Mouse (Mus musculus) lung, embryonic 16.5 days (tissue): Measurements from ENCODE around the gene Sh3bp5. TPM values are rescaled to one million over a fixed set of nuclear protein-coding genes. Genes with fewer than 3 reads are reported as not detected.

Source experiments
- ATAC-seq: fragments of 200-750 bp; cut with Nextera tagmentation; 2 replicates; pipeline ENCODE4 v1.8.0; 2017; ENCODE audit warnings: low read depth, mild to moderate bottlenecking, moderate library complexity
- H3K27ac ChIP-seq: fragments of 300-500 bp; sonication (generic); 2 replicates; pipeline ENCODE4 v1.5.1; 2014; ENCODE audit warnings: mild to moderate bottlenecking, control low read depth, low read length
- H3K27me3 ChIP-seq: fragments of 300-500 bp; sonication (generic); 2 replicates; pipeline ENCODE4 v1.6.1; 2014; ENCODE audit warnings: low read depth, low read length, mixed read lengths; ENCODE audit not compliant: control insufficient read depth, insufficient read depth
- H3K36me3 ChIP-seq: fragments of 300-500 bp; sonication (generic); 2 replicates; pipeline ENCODE4 v1.6.1; 2014; ENCODE audit warnings: low read length; ENCODE audit not compliant: control insufficient read depth, insufficient read depth
- H3K4me1 ChIP-seq: fragments of 300-500 bp; sonication (generic); replicated peaks from 2 replicates; pipeline ENCODE4 v1.6.1; 2014; ENCODE audit warnings: low read length, mixed read lengths; ENCODE audit not compliant: control insufficient read depth, insufficient read depth
- H3K4me2 ChIP-seq: fragments of 300-500 bp; sonication (generic); 2 replicates; pipeline ENCODE4 v1.6.1; 2014; ENCODE audit warnings: low read depth, low read length, control low read depth
- H3K4me3 ChIP-seq: fragments of 300-500 bp; sonication (generic); 2 replicates; pipeline ENCODE4 v1.5.1; 2014; ENCODE audit warnings: mild to moderate bottlenecking, low read length, control low read depth
- H3K9ac ChIP-seq: fragments of 300-500 bp; sonication (generic); 2 replicates; pipeline ENCODE4 v1.6.1; 2014; ENCODE audit warnings: low read length, control low read depth
- H3K9me3 ChIP-seq: fragments of 300-500 bp; sonication (generic); 2 replicates; pipeline ENCODE4 v1.6.1; 2016; ENCODE audit warnings: low read length; ENCODE audit not compliant: control insufficient read depth
- WGBS: fragments of 180-500 bp; shearing (Covaris S2); extraction: QIAGEN DNeasy Blood & Tissue Kit; methylation state at CpG from one replicate; pipeline ENCODE4 v1.1.7; 2014; 5-methylcytosine and 5-hydroxymethylcytosine counted together
- polyA plus RNA-seq: library from polyadenylated mRNA; unstranded; fragments of >200 nt; fragmentation: Nextera tagmentation; extraction: Ambion mirVana; gene quantifications from 2 replicates; pipeline ENCODE4 v1.2.1, GENCODE M21; 2015

The Sh3bp5 gene
- polyA plus RNA-seq, 1 experiment from 2014 or later: 27.3 TPM

DNA sequence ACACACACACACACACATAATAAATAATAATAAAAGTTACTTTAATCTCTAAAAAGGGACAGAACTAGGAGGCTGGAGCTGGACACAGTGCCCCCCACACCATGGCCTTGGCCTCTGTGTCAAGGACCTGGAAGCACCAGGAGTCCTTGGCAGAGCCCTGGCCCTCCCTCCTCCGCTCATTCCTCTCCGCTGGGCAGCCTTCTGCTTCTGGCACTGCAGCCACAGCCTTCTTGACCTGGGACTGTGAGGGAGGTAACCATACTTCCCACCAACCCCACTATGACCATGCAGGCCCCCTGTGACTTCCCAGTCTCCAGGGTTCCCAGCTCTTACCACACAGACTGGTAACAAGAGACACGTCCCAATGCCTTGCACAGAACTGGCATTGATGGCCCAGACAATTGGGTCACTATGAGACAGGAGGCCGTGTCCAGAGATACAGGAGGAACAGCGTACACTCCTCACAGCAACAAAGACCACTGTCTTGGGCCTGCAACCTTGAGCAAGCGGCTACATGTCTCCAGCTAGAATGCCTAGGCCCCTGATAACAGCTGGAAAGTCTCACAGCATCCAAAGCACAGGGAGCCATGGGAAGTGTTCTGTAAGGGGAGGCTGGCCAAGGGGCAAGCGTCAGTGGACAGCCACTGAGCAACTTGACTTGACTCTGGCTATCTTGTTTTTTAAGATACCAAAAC lies 41.8 kb downstream of the Sh3bp5 start:
- peaks cover 2% of the 10 kb centered on the region; the same call in 1 of the 2 replicates for H3K9me3 ChIP-seq
- WGBS: 57% methylated on average over 7 of the region's 7 CpGs
- H3K4me3 ChIP-seq: no peak overlapping the region
- no peak overlapping the region for H3K9ac ChIP-seq
- no peaks in the 10 kb centered on the region for H3K36me3 ChIP-seq
- H3K27me3 ChIP-seq: no peaks in the 10 kb centered on the region
- H3K4me1 ChIP-seq: peaks cover 13% of the 10 kb centered on the region
- ATAC-seq: peak; percentile 88
- peak overlapping the region; percentile 87 for H3K27ac ChIP-seq
- H3K4me2 ChIP-seq: no peak overlapping the region

DNA sequence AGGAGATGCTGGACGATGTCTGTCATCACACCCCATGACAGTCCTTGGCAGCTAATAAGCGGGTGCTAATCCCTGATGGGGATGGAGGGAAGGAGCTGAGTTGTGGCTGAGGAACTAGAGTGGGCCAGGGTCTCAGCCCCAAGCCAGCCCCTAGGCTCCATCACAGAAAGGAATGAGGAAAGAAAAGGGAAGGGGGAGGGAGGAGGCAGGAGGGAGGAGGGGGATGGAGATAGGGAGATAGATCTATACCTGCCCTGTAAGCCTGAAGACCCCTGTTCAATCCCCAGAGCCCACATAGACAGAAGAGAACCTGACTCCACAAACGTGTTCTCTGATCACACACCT lies 42.4 kb downstream of the Sh3bp5 start:
- Histone ChIP-seq H3K27ac (peak overlapping the region; percentile 87), H3K9ac (no peak overlapping the region), H3K4me1 (peaks cover 16% of the 10 kb centered on the region), H3K4me3 (no peak overlapping the region), H3K9me3 (peaks cover 2% of the 10 kb centered on the region; the same call in 1 of the 2 replicates), H3K4me2 (no peak overlapping the region), H3K36me3 (no peaks in the 10 kb centered on the region), H3K27me3 (no peaks in the 10 kb centered on the region)
- ATAC-seq: no peak
- 59% methylated on average over 3 of the region's 3 CpGs for WGBS

DNA sequence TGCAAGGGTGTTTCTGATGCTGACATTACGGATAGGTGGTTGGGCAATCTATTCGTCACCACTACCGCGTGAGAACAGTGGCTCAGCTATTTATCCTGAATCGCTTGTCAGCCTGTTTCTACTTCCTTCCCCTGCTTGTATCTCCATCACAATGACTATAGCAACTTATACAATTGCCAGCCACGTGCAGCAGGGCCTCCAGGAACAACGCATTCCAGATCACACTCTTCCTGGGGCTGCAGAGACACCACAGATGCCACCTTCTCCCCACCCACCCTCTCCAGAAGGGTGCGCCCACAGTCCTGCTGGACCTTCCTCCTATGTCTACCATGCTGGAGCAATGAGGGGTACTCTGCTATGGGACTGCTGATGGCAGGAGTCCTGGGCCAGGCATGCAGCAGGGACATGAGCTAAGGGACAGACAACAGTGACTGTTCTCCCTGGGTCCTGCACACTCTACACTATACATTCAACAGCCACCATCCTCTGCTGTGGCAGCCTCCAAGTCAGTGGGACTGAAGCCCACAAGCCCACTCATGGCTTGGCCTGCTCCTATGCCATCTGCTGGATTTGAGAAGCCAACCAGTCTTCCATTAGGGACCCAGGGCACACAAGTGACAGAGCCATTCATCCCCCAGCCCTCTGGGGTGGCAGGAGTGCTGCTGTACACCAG lies 42.9 kb downstream of the Sh3bp5 start:
- H3K9me3 ChIP-seq: peaks cover 2% of the 10 kb centered on the region; the same call in 1 of the 2 replicates
- H3K9ac ChIP-seq: no peak overlapping the region
- no peak for ATAC-seq
- H3K36me3 ChIP-seq: no peaks in the 10 kb centered on the region
- H3K4me1 ChIP-seq: peaks cover 21% of the 10 kb centered on the region
- H3K27me3 ChIP-seq: no peaks in the 10 kb centered on the region
- H3K27ac ChIP-seq: 0 out of 2 replicates have a peak overlapping the region, but pooled peaks have one; percentile 23
- H3K4me2 ChIP-seq: no peak overlapping the region
- H3K4me3 ChIP-seq: no peak overlapping the region
- WGBS: 64% methylated on average over 8 of the region's 8 CpGs

DNA sequence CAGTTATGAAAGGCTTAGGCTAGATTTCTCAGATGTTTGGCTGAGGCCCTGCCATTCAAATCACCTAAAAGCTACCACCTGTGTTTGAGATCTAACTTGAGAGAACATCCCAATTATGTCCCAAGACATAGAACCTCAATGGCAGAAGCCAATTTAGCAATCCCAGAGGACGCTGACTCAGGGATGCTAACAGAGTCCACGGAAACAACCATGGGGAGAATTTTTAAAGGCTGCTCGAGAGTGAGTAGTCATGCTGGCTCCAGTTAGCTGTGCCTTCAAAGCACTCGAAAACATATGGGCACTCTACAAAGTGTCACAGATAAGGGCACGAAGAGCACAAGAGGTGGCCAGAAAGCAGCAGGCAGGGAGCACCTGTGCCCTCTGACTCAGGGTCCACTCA lies 43.6 kb downstream of the Sh3bp5 start:
- H3K4me2 ChIP-seq: no peak overlapping the region
- H3K9ac ChIP-seq: no peak overlapping the region
- H3K27ac ChIP-seq: no peak overlapping the region
- H3K4me1 ChIP-seq: peaks cover 18% of the 10 kb centered on the region
- 59% methylated on average over 5 of the region's 5 CpGs for WGBS
- H3K4me3 ChIP-seq: no peak overlapping the region
- no peaks in the 10 kb centered on the region for H3K36me3 ChIP-seq
- H3K27me3 ChIP-seq: no peaks in the 10 kb centered on the region
- ATAC-seq: no peak
- peaks cover 2% of the 10 kb centered on the region; the same call in 1 of the 2 replicates for H3K9me3 ChIP-seq

DNA sequence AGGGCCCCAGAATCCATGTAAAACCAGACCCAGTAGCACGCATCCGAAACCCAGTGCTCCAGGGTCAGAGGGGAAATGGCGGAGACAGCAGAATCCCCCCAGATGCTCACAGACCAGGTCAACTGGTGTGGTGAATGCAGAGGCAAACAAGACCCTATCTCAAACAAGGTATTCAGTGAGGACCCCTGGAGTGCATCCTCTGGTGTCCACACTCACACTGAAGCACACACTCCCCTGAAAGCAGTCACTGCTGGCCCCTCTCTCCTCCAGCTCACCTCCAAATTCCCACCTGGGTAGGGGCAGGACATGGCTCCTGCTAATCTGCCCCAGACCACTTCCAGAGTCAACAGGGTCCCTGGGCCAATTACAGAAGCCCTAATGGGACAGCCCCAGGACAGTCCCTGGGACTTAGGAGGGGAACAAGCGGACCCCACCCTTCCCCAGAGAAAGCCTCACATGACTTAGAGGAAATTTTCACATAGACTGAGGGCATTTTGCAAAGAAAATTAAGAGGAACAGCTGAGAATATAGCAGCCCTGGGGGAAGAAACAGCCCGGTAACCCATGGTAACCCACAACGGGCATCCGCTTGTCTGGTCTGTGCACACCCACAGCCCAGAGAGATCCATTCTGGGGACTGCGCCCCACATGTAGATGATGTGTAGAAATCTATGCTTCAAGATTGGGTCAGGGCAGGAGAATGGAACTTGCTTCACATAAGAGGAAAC lies 46.3 kb downstream of the Sh3bp5 start:
- WGBS: 91% methylated on average over 8 of the region's 8 CpGs
- Histone ChIP-seq H3K4me3 (no peak overlapping the region), H3K9me3 (no peaks in the 10 kb centered on the region), H3K4me1 (peaks cover 32% of the 10 kb centered on the region), H3K9ac (no peak overlapping the region), H3K4me2 (no peak overlapping the region), H3K36me3 (no peaks in the 10 kb centered on the region), H3K27me3 (no peaks in the 10 kb centered on the region), H3K27ac (no peak overlapping the region)
- ATAC-seq: no peak

DNA sequence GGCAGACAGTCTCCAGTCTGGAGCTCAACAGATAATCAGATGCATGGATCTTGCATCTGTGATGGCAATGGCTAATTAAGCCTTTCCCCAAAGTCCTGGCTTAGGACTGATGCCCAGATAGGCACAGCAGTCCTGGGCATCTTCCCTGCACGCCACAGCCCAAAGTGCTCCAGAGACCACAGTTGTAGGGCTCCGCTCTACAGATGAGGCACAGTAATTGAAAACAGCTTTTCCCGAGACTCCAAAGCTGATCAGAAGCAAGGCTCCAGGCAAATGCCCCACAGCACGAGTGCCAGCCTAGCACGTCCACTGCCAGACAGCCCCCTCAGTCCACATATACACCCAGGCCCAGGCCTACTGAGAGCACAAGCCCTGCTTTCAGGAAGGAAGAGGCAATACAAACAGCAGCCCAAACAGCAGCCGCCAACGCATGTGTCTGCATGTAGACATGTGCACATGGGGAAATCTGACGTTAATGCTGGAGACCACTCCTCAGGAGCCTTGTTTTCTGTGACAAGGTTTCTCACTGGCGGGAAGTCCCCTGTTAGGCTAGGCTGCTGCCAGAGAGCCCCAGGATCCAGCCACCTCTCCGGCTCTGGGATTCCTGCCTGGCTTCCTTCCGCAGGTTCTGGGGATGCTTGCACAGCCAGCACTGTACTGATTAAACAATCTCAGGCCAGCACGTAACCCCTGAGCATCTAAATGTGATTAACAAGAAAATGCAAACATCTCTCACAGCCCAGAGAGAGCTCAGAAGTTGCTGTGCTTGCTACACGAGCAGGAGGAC lies 47.6 kb downstream of the Sh3bp5 start:
- Histone ChIP-seq H3K27ac (peak overlapping the region; percentile 55; the same call in 1 of the 2 replicates), H3K36me3 (no peaks in the 10 kb centered on the region; the same call in 1 of the 2 replicates), H3K9me3 (no peaks in the 10 kb centered on the region), H3K4me2 (no peak overlapping the region), H3K9ac (no peak overlapping the region), H3K27me3 (no peaks in the 10 kb centered on the region), H3K4me1 (peaks cover 36% of the 10 kb centered on the region), H3K4me3 (no peak overlapping the region)
- 59% methylated on average over 13 of the region's 13 CpGs for WGBS
- ATAC-seq: no peak

DNA sequence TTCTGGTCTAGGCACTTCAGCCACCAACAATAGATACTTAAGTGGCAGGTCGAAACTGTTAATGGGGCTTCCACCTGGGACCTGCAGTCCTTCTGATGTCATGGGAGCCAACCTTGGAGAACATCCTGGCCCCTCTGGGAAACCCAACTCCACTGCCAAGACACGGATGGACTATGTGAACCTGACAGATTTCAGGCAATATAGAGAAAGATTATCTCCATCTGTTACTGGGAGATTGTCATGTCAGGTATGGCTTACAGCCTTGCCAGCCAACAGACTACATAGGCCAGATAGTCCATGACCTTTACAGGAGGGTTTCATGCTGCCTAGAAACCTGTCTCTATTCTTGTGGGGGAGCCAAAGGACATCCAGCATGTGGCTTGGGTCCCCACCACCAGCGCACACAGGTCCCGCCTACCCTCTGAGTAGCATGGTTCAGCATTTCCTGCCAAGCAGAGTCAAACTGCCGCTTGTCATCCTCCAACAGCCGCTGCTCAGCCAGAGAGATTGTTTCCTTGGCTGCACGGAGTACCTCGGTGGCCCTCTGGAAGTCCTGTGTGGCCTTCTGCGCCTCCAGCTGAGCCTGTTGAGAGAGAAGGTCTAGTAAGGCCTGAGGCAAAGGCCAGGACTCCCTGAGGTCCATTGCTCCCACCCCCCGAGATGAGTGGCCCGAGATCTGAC lies 48.4 kb downstream of the Sh3bp5 start:
- no peak overlapping the region for H3K4me2 ChIP-seq
- ATAC-seq: peak; percentile 14; the same call in 1 of the 2 replicates
- peaks cover 31% of the 10 kb centered on the region for H3K4me1 ChIP-seq
- no peak overlapping the region for H3K4me3 ChIP-seq
- H3K36me3 ChIP-seq: no peaks in the 10 kb centered on the region; the same call in 1 of the 2 replicates
- no peaks in the 10 kb centered on the region for H3K27me3 ChIP-seq
- H3K9me3 ChIP-seq: no peaks in the 10 kb centered on the region
- 53% methylated on average over 11 of the region's 11 CpGs for WGBS
- no peak overlapping the region for H3K27ac ChIP-seq
- no peak overlapping the region for H3K9ac ChIP-seq

DNA sequence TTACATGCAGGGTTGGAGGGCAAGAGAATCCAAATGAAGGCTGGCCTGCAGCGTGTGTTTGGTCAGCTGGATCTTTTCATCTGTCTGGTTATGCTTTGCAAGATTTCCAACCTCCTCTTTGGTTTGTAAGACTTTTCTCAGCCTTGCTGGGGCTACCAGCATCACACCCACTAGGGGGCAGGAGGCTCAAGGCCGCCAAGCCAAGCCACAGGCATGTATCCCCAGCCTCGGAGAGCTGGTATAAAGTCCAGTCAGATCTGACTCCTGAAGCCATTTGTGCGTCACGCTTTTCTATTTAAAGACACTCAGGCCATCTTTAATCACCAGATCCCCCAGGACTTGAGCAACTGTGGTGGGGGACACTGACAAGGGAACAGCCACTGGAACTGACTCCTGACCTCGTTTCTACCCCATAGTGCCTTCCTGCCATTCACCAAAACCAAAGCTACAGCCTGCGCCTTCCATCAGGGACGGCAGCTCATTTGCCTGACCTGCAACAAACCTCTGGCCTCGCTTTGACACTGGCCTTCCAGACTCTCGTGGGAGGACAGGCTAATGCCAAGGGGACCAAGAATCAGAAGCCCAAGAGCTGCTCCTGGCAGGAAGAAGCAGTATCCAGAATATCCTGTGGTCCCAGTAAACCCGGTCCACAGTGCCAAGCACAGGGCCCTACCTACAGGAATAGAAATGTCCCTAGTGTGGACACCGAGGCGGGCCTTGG lies 49.7 kb downstream of the Sh3bp5 start:
- no peaks in the 10 kb centered on the region for H3K27me3 ChIP-seq
- peaks cover 31% of the 10 kb centered on the region for H3K4me1 ChIP-seq
- peak overlapping the region; percentile 41; the same call in 1 of the 2 replicates for H3K27ac ChIP-seq
- H3K9ac ChIP-seq: no peak overlapping the region
- ATAC-seq: peak; percentile 85
- H3K36me3 ChIP-seq: no peaks in the 10 kb centered on the region; the same call in 1 of the 2 replicates
- no peak overlapping the region for H3K4me2 ChIP-seq
- H3K4me3 ChIP-seq: no peak overlapping the region
- WGBS: 38% methylated on average over 13 of the region's 13 CpGs
- H3K9me3 ChIP-seq: no peaks in the 10 kb centered on the region
